ENCODE assay signal across 28 mouse cellular contexts in the genomic region with DNA sequence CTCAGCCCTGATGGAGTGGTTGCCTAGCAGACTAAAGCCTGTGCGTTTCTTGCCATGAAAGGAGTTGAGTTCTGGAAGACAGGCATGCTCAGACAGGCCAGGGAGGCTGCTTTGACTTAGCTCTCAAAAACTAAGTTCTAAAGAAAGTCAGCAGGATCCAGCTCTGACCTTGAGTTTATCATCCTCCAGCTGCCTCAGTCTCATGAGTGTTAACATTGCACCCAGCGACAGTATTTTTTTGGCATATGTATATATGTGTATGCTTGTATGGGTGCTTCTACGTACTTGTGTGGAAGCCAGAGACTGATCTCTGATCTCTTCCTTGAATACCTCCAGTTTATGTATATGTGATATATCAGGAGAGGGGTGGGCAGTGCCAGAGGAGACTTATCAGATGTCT. TPM values are rescaled to one million over a fixed set of nuclear protein-coding genes. Genes with fewer than 3 reads are reported as not detected.
DNase-seq lines count a peak whose midpoint lies in the region; ATAC-seq lines count a peak whose summit lies in the region.
"Had no signal": no experiment of that assay in that cellular context is flagged by ENCODE, and none has a peak within 500 bp of the region (broad histone marks: within the 10 kb centered on the region; RNA-seq: fewer than 3 reads in every experiment).

No protein-coding gene starts in this region.

- ATAC-seq in liver, embryonic 12.5 days: peak; percentile 19
- peak; percentile 4 for ATAC-seq in megakaryocyte-erythroid progenitor cell, adult 5-6 weeks (replicated peaks; ENCODE audit: low FRiP score, low TSS enrichment, poor library complexity, severe bottlenecking)
- ATAC-seq: forebrain, embryonic 15.5 days; midbrain, embryonic 16.5 days had no signal

- peak; percentile 10 for DNase-seq in cerebellum, adult 9-10 months
- DNase-seq in cerebellum, postnatal 36 days: no peak
- DNase-seq in liver: no peak
- DNase-seq in induced T-regulatory cell, adult 2 months (ENCODE audit: low read depth): peak; percentile 37
- DNase-seq in kidney, postnatal 10 days: no peak
- DNase-seq in frontal cortex, postnatal 14 days (ENCODE audit: low spot score in 2 of 2): no peak
- DNase-seq: cerebellum, adult 11 months; cerebellum, adult 9-11 months; heart, adult 2 months; heart, postnatal 4 days; kidney, adult 18-20 months; kidney, postnatal 36 days; left cerebral cortex, postnatal 4 days; lung, embryonic 14.5 days; lung, postnatal 14 days; right cerebral cortex, adult 18-20 months; spleen, adult 18-20 months; thymus, postnatal 4 days had no signal

- H3K27me3 ChIP-seq in liver, embryonic 12.5 days (replicated peaks): no peaks in the 10 kb centered on the region
- H3K27me3 ChIP-seq: forebrain, embryonic 15.5 days; heart, embryonic 12.5 days; hindbrain, embryonic 13.5 days; kidney, embryonic 15.5 days; neural tube, embryonic 12.5 days had no signal

- H3K4me3 ChIP-seq in liver, embryonic 12.5 days: no peak overlapping the region
- H3K4me3 ChIP-seq: forebrain, embryonic 15.5 days; heart, adult 2 months; heart, embryonic 12.5 days; hindbrain, embryonic 13.5 days; kidney, embryonic 15.5 days; myocyte; neural tube, embryonic 12.5 days had no signal

- 57% methylated on average over 3 of the region's 3 CpGs for WGBS in liver, embryonic 12.5 days (ENCODE audit: insufficient replicate concordance)

- H3K4me1 ChIP-seq in liver, embryonic 12.5 days: peaks cover 52% of the 10 kb centered on the region

- H3K36me3 ChIP-seq in liver, embryonic 12.5 days: peaks cover 54% of the 10 kb centered on the region

- H3K27ac ChIP-seq in liver, embryonic 12.5 days: peak overlapping the region; percentile 75
- H3K27ac ChIP-seq: forebrain, embryonic 15.5 days; heart, adult 2 months; kidney, embryonic 15.5 days; neural tube, embryonic 12.5 days had no signal

- no peaks in the 10 kb centered on the region for H3K9me3 ChIP-seq in liver, embryonic 12.5 days (replicated peaks)
- H3K9me3 ChIP-seq: forebrain, embryonic 15.5 days; heart, embryonic 12.5 days; hindbrain, embryonic 13.5 days; kidney, embryonic 15.5 days; neural tube, embryonic 12.5 days had no signal

- H3K9ac ChIP-seq in liver, embryonic 12.5 days: no peak overlapping the region
- H3K9ac ChIP-seq: forebrain, embryonic 15.5 days; heart, embryonic 12.5 days; hindbrain, embryonic 13.5 days; kidney, embryonic 15.5 days; lung, embryonic 14.5 days; neural tube, embryonic 12.5 days had no signal

- H3K4me2 ChIP-seq in liver, embryonic 12.5 days: no peak overlapping the region
- H3K4me2 ChIP-seq: forebrain, embryonic 15.5 days; heart, embryonic 12.5 days; hindbrain, embryonic 13.5 days; kidney, embryonic 15.5 days; lung, embryonic 14.5 days; midbrain, embryonic 11.5 days; neural tube, embryonic 12.5 days had no signal

RNA-seq across cellular contexts. Expression of gene Odc1, which starts 7.8 kb away (rescaled TPM):
- 587 and 597 TPM in 2 replicates for polyA plus RNA-seq in liver, embryonic 12.5 days (2016; fragmentation: Nextera tagmentation; extraction: Ambion mirVana)
- total RNA-seq in megakaryocyte-erythroid progenitor cell, adult 5-6 weeks (2014; fragmentation: Nextera tagmentation): 360 and 383 TPM in 2 replicates
- 607 and 788 TPM in 2 replicates for total RNA-seq in megakaryocyte-erythroid progenitor cell, adult 5-6 weeks (2017)

Comparison
In these comparisons a context has a peak if more than half of its experiments do, and no peak if none do; other contexts are left out.
1. DNase-seq: peak in cerebellum, adult 9-10 months (single experiment) and induced T-regulatory cell, adult 2 months (single experiment); none in cerebellum, postnatal 36 days (0 of 2), liver (single experiment), kidney, postnatal 10 days (single experiment) and frontal cortex, postnatal 14 days (0 of 2).